Mouse (Mus musculus) ES-E14 (cell line): Measurements from ENCODE around the gene Mapk3.

Experiments
- CHD2 ChIP-seq: IDR thresholded peaks from 2 replicates; pipeline ENCODE4 v1.6.1; 2014; ENCODE audit warnings: mild to moderate bottlenecking, low read depth, low read length, inconsistent platforms
- MAFK ChIP-seq: IDR thresholded peaks from 2 replicates; pipeline ENCODE4 v1.6.1; 2014; ENCODE audit warnings: mild to moderate bottlenecking, low read depth, low read length, inconsistent platforms; ENCODE audit not compliant: insufficient read depth
- ZNF384 ChIP-seq: IDR thresholded peaks from 2 replicates; pipeline ENCODE4 v1.6.1; 2012; ENCODE audit warnings: low read depth, low read length, inconsistent platforms

- TF ChIP-seq CHD2 = no peak
- TF ChIP-seq MAFK = no peak
- TF ChIP-seq ZNF384 = no peak
Measured at GRCm38 (mm10) chr7:126759672-126760390, 430 bp downstream of the Mapk3 start.
